Mouse (Mus musculus) small intestine, adult 2 months (tissue): ENCODE measurements around the gene Hnrnpab.

ENCODE experiments used
- CTCF ChIP-seq: fragments of 200-500 bp; IDR thresholded peaks from 2 replicates; pipeline ENCODE4 v1.5.1; 2012; ENCODE audit warnings: low read depth, mild to moderate bottlenecking, control low read depth, inconsistent platforms, low read length, moderate library complexity, mixed read lengths; ENCODE audit not compliant: insufficient replicate concordance, insufficient read length; ENCODE audit errors: extremely low read depth
- POLR2A ChIP-seq: fragments of 200-500 bp; IDR thresholded peaks from 2 replicates; pipeline ENCODE4 v1.6.1; 2012; ENCODE audit warnings: low read depth, mild to moderate bottlenecking, control low read depth, inconsistent platforms, low read length, moderate library complexity

GRCm38 (mm10) chr11:51621776-51622175 is 15.1 kb upstream of the Hnrnpab start:
- TF ChIP-seq CTCF (no peak), POLR2A (no peak)
